Mouse (Mus musculus): Measurements from ENCODE around the gene Fkbpl.

The Fkbpl gene

DNA sequence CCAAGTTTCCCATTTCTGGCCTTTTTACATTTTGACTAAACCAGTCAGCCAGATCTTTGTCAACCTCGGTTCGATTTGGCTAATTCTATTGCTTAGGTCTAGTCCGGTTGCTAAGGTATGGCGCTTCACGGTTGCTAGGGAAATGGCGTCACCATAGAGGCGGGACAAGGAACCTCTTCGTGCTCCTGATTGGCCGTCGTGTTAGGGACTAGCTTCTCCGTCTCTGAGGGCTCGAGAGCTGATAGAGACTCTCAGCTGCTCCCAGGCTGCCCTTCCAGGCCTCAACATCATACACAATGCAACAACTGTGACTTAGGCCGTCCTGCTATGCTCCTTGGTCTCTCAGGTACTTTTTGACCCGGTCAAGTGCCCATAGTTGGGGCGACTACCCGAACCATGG, at the start of gene Fkbpl:
Fkbpl (plus strand) TSS at position 157 of the 400 bp plus-strand sequence.
- peak; percentile 95 to 99 for DNase-seq (ENCODE audit: low spot score in 2 of 2)

DNA sequence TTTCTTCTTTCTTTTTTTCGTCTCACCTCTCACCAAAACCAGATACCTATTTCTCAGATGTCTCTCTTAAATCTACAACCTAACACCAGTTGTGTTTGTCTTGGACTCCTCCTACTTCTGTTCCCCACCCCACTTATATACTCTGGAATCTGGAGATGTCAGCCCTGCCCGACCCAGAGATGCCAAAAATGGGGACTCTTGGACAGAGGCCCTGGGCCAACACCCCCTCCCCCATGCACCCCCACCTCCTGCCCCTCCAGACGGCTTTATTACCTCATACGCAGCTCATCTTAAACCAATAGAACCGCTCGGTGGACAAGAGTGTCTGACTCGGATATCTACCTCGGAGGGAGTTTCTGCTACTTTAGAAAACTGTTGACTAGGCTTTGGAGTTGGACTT, 48.5 kb upstream of the Fkbpl start:
- no peak for DNase-seq (ENCODE audit: low spot score in 2 of 2)

DNA sequence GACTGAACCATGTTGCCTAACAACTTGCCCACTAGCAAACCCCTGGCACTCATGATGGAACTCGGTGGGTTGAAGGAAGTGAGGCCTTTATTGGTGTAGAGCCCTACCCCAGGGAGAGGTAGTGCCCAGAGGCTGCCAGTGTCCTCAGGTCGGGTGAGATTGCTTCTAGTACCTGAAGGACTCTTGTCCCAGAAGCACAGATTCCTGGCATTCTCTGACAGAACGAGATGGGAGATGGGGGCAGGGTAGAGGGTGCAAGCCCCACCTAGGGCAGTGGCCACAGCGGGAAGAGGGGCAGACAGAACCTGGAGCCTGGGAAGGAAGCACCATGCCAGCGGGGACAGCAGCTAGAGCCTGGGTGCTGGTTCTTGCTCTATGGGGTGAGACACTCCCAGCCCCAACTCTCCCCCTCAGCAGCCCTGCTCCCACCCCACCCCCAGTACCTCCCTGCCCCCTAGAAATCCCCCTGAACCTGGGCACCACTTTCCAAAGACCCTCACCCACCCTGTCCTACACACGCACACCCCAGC, 46.9 kb upstream of the Fkbpl start, which contains the start of gene Ager:
Ager (plus strand) TSS at position 297 of the 530 bp plus-strand sequence.
- no peak for DNase-seq (ENCODE audit: low spot score in 2 of 2)

DNA sequence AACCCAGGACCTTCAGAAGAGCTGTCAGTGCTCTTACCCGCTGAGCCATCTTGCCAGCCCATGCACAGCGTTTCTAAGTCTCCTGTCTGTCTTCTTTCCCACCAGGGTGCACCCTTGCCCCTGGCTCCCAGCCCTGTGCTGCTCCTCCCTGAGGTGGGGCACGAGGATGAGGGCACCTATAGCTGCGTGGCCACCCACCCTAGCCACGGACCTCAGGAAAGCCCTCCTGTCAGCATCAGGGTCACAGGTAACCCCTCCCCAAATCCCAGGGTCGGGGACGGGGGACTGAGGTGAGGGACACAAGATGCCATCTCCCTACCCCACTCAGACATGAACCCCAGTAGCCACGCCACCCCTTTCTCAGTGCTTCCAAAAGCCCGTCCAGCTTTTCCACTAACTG, 44.7 kb upstream of the Fkbpl start:
- DNase-seq (ENCODE audit: low spot score in 2 of 2) = no peak

DNA sequence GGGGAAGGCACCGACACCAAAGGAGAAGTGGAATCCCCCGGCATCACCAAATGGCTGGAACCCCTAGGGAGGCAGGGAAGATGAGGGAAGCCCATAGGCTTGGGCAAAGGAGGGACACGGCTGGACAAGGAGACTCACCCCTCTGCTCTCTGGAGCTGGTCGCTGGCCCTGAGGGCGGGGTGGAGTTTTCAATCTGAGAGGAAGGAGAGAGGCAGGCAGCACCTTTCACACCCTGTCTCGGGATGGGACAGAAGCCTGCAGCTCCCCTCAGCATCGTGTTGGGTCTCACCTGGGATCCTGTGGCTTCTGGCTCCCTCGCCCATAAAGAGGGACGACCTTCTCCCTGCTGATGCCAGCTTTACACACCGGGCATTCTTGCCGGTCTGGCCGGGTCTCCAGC, 42.8 kb upstream of the Fkbpl start:
- DNase-seq (ENCODE audit: low spot score in 2 of 2) = no peak

DNA sequence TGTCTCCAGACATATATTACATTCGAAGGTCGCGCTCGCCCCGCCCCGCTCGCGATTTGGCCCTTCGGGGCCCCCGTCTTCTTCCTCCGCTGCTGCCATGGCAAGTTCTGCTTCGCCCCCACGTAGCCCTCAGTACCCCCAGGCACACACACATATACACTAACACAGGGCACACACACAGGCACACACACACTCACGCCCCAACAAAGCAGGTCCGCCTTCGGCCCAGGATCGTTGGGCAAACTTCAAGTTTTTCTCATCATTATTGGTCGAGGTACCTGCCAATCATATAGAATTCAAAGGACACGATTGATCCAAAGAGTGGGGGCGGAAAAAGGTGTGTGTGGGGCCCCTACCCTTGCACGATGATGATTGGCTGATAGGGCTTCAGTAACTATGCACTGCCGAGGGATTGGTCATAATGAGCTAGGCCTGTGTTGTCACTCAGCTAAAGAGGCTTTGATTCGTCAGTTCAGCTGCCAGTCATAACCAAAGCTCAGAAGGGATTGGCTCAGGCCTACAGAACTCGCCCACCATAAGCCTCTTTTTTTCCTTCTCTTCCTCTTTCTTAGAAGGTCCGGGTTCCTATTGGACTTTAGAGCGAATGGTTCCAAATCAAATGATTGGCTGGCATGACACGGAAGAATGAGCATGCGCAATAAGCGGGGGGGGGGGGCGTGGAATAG, 41.0 kb upstream of the Fkbpl start, which contains the start of gene Rnf5:
Rnf5 (minus strand) TSS at position 316 of the 686 bp plus-strand sequence.
- DNase-seq (ENCODE audit: low spot score in 2 of 2) = peak; percentile 100

DNA sequence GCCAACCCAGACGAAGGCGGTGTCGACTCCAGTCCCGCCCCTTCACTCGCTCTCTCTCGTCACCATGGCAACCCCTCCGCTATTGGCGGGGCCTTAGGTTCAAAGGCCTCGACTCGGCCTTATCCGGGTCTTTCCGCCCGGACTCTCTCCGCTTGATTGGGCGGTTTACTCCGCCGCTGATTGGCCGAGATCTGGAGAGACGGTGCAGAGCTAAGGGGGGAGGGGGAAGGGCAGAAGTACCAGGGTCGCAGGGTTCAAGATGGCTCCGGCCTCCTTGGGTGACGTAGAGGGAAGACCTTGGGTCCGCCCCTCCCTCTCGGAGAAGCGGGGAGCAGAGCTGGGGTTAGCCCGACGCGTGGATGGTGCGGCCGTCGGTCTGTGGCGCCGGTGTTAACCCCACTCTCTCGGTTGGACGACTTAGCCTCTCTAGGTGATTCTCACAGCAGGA, 40.5 kb upstream of the Fkbpl start, which contains the start of gene Agpat1:
Agpat1 (plus strand) TSS at position 202 of the 448 bp plus-strand sequence.
- DNase-seq (ENCODE audit: low spot score in 2 of 2) = peak; percentile 98

DNA sequence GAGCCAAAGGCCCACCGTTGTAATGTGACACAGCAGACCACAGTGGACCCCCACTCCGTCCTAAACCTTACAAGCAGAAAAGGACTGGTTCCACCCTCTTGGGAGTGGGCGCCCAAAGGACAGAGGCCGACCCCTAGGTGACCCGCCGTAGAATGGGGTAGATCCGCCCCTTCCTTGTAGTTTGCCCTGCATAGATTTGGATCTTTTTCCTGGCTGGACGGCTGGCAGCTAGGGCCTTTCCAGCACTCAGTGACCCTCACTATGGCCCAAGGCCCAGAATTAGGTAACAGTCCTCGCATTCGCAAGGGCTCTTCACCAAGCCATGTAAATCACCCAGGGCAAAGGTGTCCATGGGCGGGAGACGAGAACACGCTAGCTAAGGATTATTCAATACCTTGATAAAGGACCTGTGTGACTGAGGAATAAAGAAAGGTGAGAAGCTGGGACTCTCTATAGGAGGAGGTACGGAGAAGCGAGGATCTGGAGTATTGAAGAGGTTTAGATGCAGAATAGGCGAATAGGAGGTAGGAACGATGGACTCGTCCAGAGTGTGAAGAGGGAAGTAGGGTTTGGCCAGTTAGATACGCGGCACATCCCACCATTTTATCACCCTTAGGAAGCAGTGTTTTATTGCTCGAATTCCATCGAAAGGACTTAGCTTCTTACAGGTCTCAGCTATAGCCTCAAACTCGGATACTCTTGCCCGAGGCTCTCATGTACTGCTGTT, 39.9 kb upstream of the Fkbpl start:
- DNase-seq (ENCODE audit: low spot score in 2 of 2) = no peak

DNA sequence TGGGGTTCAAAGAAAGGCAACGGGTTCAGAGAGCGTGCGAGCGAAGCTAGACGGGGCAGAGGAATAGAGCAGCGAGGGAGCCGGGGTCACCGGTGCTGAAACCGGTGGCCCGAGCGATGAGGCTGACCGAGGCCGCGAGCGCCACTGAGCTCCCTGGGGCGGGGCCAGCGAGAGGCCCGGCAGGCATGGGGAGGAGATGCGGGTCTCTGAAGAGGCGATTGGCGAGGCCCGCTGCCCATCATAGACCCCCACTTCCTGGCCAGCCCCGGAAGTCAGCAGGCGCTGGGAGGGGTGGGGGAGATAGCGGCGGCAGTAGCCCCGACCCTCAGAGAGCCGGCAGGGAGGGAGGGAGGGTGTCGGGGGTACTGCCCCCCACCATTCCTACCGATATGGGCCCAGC, 39.0 kb upstream of the Fkbpl start:
- peak; percentile 91 to 97 for DNase-seq (ENCODE audit: low spot score in 2 of 2)

DNA sequence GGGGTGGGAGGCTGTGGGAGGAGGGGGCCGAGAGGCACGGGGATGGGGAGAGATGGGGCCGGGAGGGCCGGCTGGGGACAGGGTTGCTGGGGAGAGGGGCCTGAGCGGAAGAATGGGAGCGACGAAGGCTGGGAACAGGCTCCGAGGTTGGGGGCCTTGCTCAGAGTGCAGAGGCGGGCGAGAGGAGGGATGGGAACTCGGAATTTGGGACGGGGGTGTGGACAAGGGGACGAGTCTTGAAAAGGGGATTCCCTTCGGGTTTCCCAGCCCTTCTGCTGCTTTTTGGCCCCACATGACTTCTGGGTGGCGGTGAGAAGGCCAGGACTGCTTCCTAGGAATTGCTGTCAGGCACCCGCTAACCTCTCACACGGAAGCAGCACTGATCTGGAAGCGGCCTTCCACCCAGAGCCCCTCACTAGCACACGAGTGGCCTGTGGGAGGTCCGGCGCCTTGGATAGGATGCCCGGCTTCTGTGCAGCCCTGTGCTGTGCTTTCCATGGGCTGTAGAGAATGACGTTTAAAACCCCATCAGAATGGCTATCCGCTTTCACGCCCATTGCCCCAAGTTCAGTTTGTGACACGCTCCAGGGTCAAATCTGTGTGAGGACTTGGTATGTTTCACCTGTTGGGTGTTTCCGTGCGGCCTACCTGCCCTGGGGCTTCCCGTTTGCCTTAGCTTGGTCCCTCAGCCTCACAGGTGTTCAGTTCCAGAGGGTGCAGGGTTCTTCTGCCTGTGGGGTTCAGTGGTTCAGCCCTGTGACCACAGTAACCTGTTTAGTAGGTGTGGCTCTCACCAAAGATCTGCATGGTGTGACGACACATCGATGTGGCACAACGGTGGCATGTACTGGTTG, 38.2 kb upstream of the Fkbpl start:
- DNase-seq (ENCODE audit: low spot score in 2 of 2) = no peak

DNA sequence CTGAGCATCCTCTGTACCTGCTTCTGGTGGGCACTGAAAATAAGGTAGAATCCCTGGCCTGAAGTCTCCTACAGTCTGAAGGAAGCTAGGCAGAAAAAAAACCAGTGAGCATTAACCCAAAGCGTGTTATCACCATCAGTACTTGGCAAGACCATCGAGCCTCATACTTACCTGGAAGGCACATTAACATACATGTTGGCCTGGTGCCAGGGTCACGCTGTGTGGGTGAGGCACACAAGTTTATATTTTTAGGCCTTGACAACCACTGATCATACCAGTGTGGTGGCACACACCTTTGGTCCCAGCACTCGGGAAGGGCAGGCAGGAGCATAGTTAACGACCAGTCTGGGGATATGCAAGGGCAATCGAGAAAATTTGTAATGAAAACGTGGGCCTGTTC, 36.6 kb upstream of the Fkbpl start:
- no peak for DNase-seq (ENCODE audit: low spot score in 2 of 2)

DNA sequence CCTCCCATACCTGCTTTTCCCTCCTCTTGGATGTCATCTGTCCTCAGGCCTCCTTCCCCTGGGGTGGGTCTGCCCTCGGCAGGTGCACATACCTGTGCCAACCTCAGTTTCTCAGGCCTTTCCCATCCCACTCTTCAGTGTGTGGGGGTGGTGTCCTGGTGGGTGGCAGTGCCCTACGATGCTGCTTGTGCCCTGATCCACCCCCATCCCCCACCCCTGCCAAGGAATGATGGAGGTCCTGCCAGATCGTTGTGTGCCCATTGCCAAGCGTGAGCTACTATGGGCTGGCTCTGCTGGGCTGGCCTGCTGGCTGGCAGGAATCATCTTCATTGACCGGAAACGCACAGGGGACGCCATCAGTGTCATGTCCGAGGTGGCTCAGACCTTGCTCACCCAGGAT, 33.5 kb upstream of the Fkbpl start:
- DNase-seq (ENCODE audit: low spot score in 2 of 2) = no peak

DNA sequence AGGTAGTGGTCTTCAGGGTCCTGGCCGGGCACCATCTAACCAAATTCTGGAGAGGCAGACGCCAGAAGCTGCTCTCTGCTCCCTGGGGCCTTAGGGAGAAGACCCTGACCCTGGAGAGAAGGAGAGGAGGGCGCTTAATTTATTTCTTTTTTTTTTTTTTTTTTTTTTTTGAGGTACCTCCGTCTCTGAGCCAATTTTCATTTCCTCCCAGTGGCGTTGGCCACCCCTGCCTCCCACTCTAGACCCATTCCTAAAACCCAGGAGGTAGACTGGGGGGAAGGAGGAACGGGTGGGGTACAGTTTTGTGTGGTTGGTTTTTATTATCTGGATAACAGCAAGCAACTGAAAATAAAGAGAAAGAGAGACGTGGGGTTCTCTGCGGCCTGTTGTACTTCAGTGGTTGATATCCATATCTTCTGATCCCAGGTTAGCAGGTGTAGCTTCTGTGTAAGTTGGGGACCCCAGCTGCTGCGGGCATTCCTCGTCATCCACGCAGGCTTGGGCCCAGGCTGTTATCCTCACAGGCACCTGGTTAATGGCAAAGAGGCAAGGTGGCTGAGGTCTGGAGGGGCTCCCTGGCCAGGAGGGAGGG, 31.4 kb upstream of the Fkbpl start:
- no peak for DNase-seq (ENCODE audit: low spot score in 2 of 2)

DNA sequence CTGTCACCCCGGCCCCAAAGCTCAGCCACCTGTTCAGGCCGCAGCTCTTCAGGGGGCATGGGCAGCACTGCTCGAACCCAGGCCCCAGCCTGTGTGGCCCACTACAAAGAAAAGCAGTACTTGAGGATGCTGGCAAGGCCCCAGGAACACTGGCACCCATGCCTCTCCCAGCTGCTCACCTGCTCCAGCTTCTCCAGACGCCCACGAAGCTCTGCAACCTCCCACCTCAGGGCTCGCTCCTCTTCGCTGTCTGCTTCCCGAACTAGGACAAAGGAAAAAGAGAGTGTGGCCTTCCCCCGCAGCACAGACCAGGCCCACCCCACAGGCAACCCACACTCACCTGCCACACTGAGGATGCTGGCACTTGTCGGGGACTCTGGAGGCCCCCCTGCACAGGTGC, 30.7 kb upstream of the Fkbpl start:
- no peak for DNase-seq (ENCODE audit: low spot score in 2 of 2)

DNA sequence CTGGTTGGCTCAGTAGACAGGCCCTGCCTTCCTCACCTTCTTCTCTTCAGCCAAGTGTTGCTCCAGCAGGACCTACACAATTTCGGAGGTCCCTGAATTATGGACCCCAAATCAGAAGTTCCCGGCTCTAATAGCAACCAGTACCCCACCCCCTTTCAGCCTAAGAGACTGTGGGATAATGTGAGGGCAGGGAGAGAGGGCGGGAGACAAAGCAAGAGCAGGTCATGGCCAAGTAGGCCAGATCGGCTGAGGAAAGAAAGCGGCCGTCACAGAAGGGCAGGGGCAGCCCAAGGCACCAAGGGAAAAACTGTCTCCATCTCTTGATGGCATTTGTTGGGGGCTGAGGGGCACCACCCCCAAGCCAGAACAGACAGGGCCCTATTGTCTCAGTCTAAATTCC, 28.7 kb upstream of the Fkbpl start, which contains the start of gene Egfl8:
Egfl8 (minus strand) TSS at position 101 of the 400 bp plus-strand sequence.
- no peak for DNase-seq (ENCODE audit: low spot score in 2 of 2)

DNA sequence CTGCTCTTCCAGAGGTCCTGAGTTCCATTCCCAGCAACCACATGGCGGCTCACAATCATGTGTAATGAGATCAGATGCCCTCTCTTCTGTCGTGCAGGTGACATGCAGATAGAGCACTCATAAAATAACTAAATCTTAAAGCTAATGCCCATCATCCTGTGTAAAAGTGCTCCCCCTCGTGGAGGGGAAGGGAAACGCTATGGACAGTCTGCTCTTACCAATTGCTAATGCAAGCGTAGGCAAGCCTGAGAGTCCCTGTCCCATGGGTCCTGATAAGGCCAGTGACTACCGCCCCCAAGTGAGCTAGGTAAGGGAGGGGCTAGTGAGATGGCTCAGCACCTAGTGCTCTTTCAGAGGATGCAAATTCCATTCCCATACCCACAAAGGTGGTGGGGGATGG, 25.6 kb upstream of the Fkbpl start:
- no peak for DNase-seq (ENCODE audit: low spot score in 2 of 2)

DNA sequence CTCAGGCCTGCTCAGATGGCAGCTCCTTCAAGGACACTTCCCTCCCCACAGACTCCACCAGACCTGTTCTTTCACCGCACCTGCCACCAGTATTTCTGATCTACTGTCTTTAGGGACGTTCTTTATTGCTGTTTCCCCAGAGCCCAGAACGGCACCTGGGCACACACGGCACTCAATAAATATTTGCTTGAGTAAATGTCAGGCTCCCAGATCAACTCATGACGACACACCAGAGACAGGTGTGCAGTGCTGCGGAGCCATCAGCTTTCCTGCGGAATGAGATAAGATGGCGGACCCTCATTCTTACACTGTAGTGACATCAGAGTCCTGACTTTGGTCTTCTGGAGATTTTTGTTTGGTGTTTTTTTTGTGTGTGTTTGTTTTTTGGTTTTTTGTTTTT, 23.6 kb upstream of the Fkbpl start:
- no peak for DNase-seq (ENCODE audit: low spot score in 2 of 2)

DNA sequence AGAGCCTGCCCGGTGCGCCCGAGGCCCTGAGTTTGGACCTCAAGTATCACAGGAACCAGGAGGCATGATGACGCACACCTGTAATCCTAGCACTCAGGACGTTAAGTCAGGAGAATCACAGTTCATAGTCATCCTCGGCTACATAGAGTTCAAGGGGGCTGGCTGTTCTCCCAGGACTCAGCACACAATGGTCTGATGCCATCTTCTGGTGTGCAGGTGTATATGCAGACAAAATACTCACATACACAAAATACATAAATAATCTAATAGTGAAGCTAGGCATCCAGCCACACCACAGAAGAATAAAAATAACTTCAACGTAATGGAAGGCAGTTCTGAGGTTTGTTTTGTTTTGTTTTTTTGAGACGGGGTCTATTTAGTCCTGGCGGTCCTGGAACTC, 21.4 kb upstream of the Fkbpl start:
- no peak for DNase-seq (ENCODE audit: low spot score in 2 of 2)

DNA sequence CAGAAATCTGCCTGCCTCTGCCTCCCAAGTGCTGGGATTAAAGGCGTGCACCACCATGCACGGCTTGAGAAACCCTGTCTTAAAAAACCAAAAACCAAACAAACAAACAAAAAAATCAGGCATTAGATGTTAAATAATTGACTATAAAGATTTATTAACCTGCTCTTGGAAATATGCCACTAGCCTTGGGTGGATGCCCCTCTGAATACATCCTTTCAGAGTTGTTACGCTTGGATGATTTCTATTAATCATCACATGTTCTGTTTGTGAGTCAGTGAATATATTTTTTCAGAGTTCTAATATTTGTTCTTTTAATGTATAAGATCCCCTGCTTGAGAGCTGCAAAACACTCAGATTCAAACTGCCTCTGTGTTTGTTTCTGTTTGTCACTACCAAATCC, 19.6 kb upstream of the Fkbpl start:
- no peak for DNase-seq (ENCODE audit: low spot score in 2 of 2)

DNA sequence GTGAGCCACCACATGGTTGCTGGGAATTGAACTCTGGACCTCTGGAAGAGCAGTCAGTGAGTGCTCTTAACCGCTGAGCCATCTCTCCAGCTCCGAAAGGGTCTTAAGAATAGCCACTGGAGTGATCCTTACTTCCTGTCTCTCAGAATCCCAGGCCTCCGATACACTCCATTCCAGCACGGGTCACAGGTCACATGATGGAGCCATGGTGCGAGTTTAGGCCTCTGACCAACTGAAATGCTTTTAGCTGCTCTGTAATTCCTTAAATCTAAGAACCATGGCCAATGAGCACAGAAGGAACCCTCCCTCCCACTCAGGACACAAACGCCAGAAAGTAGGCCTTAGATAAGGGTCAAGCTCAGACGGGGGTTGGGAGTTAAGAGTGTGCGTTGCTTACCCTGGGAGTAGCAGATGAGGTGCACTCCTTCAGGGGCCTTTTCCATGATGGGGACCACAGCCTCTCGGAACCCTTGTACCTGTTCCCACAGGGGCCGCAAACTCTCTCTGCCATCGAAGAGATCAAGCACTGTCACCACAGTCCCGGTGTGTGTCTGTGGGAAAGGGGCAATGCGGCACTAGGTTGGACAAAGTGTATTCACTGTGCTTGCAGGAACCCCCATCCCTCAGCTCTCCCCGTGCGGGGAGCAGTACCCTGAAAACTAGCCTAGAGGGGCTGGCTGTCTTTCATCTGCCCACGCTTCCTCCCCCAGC, 18.3 kb upstream of the Fkbpl start:
- DNase-seq (ENCODE audit: low spot score in 2 of 2) = no peak

DNA sequence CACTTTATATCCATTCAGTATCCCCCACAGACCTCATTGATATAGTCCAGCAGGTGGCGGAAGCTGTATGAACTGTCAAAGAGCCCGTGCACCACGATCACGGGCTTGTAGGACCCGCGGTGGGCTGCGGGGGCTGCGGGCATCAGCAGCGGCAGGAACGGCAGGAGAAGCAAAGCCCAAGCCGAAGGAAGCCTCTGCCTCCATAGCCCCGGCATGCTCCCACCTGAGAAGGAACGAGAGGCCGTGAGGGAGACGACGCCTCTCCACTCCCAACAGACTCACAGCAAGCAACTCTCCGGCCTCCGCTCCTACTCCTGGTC, 17.8 kb upstream of the Fkbpl start:
- no peak for DNase-seq (ENCODE audit: low spot score in 2 of 2)

All from left cerebral cortex, adult 9 months (tissue).